Mouse (Mus musculus) E14TG2a.4 (cell line): Measurements from ENCODE around the gene Smim11.
A peak's percentile ranks its signal among the peaks of the same experiment; 100 is the strongest.

Experiments used
- H3K27me3 ChIP-seq: 2 replicates; pipeline ENCODE4 v1.6.1; 2014; ENCODE audit warnings: low read length, control low read depth; ENCODE audit not compliant: insufficient read depth
- H3K36me3 ChIP-seq: 2 replicates; pipeline ENCODE4 v1.6.1; 2014; ENCODE audit warnings: low read length, control low read depth; ENCODE audit not compliant: insufficient read depth
- H3K4me1 ChIP-seq: replicated peaks from 2 replicates; pipeline ENCODE4 v1.6.1; 2014; ENCODE audit warnings: low read depth, low read length, control low read depth
- H3K4me3 ChIP-seq: replicated peaks from 2 replicates; pipeline ENCODE4 v1.5.1; 2014; ENCODE audit warnings: mild to moderate bottlenecking, low read length
- H3K9me3 ChIP-seq: 2 replicates; pipeline ENCODE4 v1.6.1; 2014; ENCODE audit warnings: low read length, control low read depth
- CTCF ChIP-seq: conservative IDR thresholded peaks from 2 replicates; pipeline ENCODE4 v1.5.1; 2014; ENCODE audit warnings: low read length
- NANOG ChIP-seq: IDR thresholded peaks from 2 replicates; pipeline ENCODE4 v1.6.1; 2014; ENCODE audit warnings: borderline replicate concordance, low read length, mixed read lengths
- POU5F1 ChIP-seq: IDR thresholded peaks from 2 replicates; pipeline ENCODE4 v1.6.1; 2014; ENCODE audit warnings: low read length, borderline replicate concordance

Smim11 gene

GRCm38 (mm10) chr16:92300649-92301411 is at the start of gene Smim11:
TSS of gene Smim11 (plus strand) at chr16:92301286.
- Histone ChIP-seq H3K9me3 (no peaks in the 10 kb centered on the region), H3K4me1 (peaks cover 40% of the 10 kb centered on the region), H3K36me3 (no peaks in the 10 kb centered on the region), H3K4me3 (peak within 1 kb of the TSS; percentile 85), H3K27me3 (peaks cover 4% of the 10 kb centered on the region; the same call in 1 of the 2 replicates)
- TF ChIP-seq POU5F1 (no peak), CTCF (no peak), NANOG (no peak)

GRCm38 (mm10) chr16:92254316-92254715 is 46.8 kb upstream of the Smim11 start:
- Histone ChIP-seq H3K27me3 (peaks cover 11% of the 10 kb centered on the region; the same call in 1 of the 2 replicates), H3K36me3 (no peaks in the 10 kb centered on the region), H3K4me3 (no peak overlapping the region), H3K9me3 (no peaks in the 10 kb centered on the region), H3K4me1 (no peaks in the 10 kb centered on the region)
- TF ChIP-seq NANOG = no peak
- TF ChIP-seq POU5F1 = no peak
- no peak for TF ChIP-seq CTCF

- TF ChIP-seq CTCF = no peak
- TF ChIP-seq NANOG = no peak
- TF ChIP-seq POU5F1 = no peak
- peaks cover 8% of the 10 kb centered on the region; the same call in 1 of the 2 replicates for H3K27me3 ChIP-seq
- H3K4me1 ChIP-seq = no peaks in the 10 kb centered on the region
- H3K4me3 ChIP-seq = no peak overlapping the region
- no peaks in the 10 kb centered on the region for H3K36me3 ChIP-seq
- no peaks in the 10 kb centered on the region for H3K9me3 ChIP-seq
Measured at GRCm38 (mm10) chr16:92267861-92268260, 33.2 kb upstream of the Smim11 start.

- no peak for TF ChIP-seq POU5F1
- no peak for TF ChIP-seq CTCF
- TF ChIP-seq NANOG = no peak
- peaks cover 9% of the 10 kb centered on the region for H3K9me3 ChIP-seq
- peaks cover 10% of the 10 kb centered on the region; the same call in 1 of the 2 replicates for H3K27me3 ChIP-seq
- H3K4me1 ChIP-seq = no peaks in the 10 kb centered on the region
- H3K36me3 ChIP-seq = no peaks in the 10 kb centered on the region
- no peak overlapping the region for H3K4me3 ChIP-seq
Measured at GRCm38 (mm10) chr16:92274516-92274915, 26.6 kb upstream of the Smim11 start.

GRCm38 (mm10) chr16:92275526-92275925 is 25.6 kb upstream of the Smim11 start:
- no peak for TF ChIP-seq NANOG
- no peaks in the 10 kb centered on the region for H3K36me3 ChIP-seq
- H3K4me1 ChIP-seq = no peaks in the 10 kb centered on the region
- peaks cover 9% of the 10 kb centered on the region for H3K9me3 ChIP-seq
- H3K27me3 ChIP-seq = peaks cover 4% of the 10 kb centered on the region; the same call in 1 of the 2 replicates
- no peak overlapping the region for H3K4me3 ChIP-seq

GRCm38 (mm10) chr16:92282671-92283070 is 18.4 kb upstream of the Smim11 start:
- peaks cover 9% of the 10 kb centered on the region; the same call in 1 of the 2 replicates for H3K27me3 ChIP-seq
- no peaks in the 10 kb centered on the region for H3K36me3 ChIP-seq
- peaks cover 5% of the 10 kb centered on the region for H3K9me3 ChIP-seq
- no peaks in the 10 kb centered on the region for H3K4me1 ChIP-seq
- no peak for TF ChIP-seq POU5F1
- no peak for TF ChIP-seq CTCF
- no peak for TF ChIP-seq NANOG
- H3K4me3 ChIP-seq = no peak overlapping the region

- H3K4me1 ChIP-seq = no peaks in the 10 kb centered on the region
- no peaks in the 10 kb centered on the region for H3K9me3 ChIP-seq
- H3K27me3 ChIP-seq = peaks cover 9% of the 10 kb centered on the region; the same call in 1 of the 2 replicates
- H3K36me3 ChIP-seq = no peaks in the 10 kb centered on the region
- TF ChIP-seq NANOG (no peak), POU5F1 (no peak), CTCF (no peak)
- H3K4me3 ChIP-seq = no peak overlapping the region
Measured at GRCm38 (mm10) chr16:92285068-92285467, 16.0 kb upstream of the Smim11 start.

- H3K27me3 ChIP-seq = peaks cover 9% of the 10 kb centered on the region; the same call in 1 of the 2 replicates
- no peaks in the 10 kb centered on the region for H3K36me3 ChIP-seq
- H3K4me1 ChIP-seq = no peaks in the 10 kb centered on the region
- TF ChIP-seq CTCF = peak; percentile 65
- no peak for TF ChIP-seq NANOG
- TF ChIP-seq POU5F1 = no peak
- no peaks in the 10 kb centered on the region for H3K9me3 ChIP-seq
- H3K4me3 ChIP-seq = no peak overlapping the region
Measured at GRCm38 (mm10) chr16:92286609-92287008, 14.5 kb upstream of the Smim11 start.

GRCm38 (mm10) chr16:92288778-92289177 is 12.3 kb upstream of the Smim11 start:
- Histone ChIP-seq H3K9me3 (no peaks in the 10 kb centered on the region), H3K4me3 (no peak overlapping the region), H3K36me3 (no peaks in the 10 kb centered on the region), H3K4me1 (peaks cover 16% of the 10 kb centered on the region), H3K27me3 (peaks cover 5% of the 10 kb centered on the region; the same call in 1 of the 2 replicates)
- no peak for TF ChIP-seq NANOG
- TF ChIP-seq CTCF = no peak
- TF ChIP-seq POU5F1 = no peak
